Mouse (Mus musculus) frontal cortex, postnatal 36 days (tissue): ENCODE data around the gene Alg12.
"Not testable (repeated sequence)": the region's sequence is repeated elsewhere in the genome, so short reads cannot be mapped to it uniquely, and the experiment has no call there.

Source experiments
- DNase-seq, 2 experiments: peaks; one replicate each; pipeline ENCODE4 v3.0.0; 2022; ENCODE audit warnings: low spot score in 2 of 2

The Alg12 gene

DNA sequence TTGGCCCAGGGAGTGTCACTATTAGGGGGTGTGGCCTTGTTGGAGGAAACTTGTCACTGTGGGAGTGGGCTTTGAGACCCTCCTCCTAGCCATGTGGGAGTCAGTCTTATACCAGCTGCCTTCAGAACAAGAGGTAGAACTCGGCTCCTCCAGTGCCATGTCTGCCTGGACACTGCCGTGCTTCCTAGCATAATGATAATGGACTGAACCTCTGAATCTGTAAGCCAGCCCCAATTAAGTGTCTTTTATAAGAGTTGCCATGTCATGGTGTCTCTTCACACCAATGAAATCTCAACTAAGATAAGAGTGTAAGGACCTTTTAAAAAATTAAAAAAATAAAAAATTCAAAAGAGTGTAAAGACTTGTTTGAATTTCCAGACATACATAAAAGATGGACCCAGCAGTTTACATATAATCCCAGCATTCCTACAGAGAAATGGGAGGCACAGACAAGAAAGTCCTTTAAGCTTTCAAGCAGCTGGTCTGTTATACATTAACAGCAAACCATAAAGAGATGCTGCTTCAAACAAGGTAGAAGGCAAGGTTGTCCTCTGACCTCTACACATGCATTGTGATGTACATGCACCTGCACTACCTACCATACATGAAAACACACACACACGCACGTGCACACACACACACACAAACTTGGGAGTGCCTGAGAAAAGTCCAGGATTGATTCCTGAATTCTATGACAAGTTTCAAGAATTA lies 26.8 kb downstream of the Alg12 start:
- no peak for DNase-seq

DNA sequence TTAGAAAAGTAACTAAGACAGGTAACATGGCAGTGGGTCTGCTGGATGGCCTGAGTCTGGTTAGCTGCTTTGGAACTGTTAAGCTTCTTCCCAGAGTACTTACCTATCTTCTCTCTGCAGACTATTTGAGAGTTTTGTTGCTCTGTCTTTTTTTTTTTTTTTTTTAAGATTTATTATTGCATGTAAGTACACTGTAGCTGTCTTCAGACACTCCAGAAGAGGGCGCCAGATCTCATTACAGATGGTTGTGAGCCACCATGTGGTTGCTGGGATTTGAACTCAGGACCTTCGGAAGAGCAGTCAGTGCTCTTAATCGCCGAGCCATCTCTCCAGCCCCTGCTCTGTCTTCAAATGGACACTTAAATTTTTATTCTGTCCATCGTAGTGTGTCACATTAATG lies 44.5 kb downstream of the Alg12 start:
- DNase-seq: not testable (repeated sequence)

DNA sequence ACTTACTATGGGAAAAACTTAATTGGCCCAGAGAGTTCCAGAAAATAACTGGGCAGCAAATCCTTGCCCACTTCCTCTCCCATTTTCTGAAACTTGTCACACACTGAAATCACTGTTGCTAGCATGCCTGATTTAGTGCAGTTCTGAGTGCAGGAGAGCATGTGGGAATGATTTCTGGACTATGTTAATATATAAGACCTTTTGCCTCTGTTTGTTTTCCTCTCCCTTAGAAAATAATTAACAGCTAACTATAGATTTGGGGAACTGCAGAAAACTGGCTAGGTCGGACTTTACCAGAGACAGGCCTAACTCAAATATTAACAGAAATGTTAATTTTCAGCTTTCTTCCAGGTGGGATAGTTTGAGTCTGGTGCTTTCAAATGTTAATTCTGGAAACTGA lies 50.6 kb downstream of the Alg12 start:
- DNase-seq: no peak

DNA sequence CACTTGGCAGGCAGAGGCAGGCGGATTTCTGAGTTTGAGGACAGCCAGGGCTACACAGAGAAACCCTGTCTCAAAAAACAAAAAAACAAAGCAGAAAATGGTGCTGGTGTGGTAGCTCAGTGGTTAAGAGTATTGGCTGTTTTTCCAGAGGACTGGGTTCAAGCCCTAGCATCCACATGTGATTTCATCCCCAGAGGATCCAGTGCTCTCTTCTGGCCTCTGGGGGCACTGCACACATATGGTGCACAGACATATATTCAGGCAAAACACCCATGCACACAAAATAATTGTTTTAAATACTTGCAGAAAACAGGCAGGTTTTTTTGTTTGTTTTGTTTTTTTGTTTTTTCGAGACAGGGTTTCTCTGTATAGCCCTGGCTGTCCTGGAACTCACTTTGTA lies 53.0 kb downstream of the Alg12 start:
- DNase-seq: not testable (repeated sequence)

DNA sequence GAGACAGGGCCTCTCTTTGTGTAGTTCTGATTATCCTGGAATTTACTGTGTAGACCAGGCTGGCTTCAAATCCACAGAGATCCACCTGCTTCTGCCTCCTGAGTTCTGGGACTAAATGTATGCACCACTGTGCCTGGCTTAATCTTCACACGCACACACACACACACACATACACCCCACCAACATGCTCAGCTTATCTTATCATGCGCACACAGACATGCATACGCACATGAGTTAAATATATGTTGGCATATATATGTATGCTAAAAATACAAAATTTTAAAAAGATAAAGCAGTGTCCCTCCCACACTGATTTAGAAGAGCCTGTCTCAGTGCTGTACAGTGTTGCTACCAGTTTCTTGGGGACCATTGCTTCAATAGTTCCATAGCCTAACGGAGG lies 57.6 kb downstream of the Alg12 start:
- DNase-seq: no peak

DNA sequence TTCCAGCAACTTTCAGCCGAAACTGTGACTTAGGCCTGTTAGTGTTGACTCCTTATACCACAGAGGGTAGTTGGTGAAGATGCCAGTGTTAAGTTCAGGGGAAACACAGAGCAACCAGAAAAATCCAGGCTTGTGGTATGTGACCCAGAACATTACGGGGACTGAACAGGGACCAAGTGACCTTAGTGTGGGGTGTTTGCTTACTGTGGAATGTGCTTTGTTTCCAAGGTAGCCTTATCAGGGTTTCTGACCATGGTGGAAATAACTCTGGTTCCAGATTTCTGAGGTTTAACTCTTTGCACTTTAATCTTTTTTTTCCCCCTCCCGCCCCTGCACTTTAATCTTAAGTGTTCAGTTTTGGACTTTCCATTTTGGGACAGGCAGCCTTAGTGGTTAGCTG lies 61.1 kb downstream of the Alg12 start:
- no peak for DNase-seq

DNA sequence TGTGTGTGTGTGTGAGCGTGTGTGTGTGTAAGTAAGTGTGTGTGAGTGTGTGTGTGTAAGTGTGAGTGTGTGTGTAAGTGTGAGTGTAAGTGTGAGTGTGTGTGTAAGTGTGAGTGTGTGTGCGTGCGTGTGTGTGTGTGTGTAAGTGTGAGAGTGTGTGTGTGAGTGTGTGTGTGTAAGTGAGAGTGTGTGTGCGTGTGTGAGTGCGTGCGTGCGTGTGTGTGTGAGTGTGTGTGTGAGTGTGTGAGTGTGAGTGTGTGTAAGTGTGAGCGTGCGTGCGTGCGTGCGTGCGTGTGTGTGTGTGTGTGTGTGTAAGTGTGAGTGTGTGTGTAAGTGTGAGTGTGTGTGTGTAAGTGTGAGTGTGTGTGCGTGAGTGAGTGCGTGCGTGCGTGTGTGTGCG lies 63.4 kb downstream of the Alg12 start:
- DNase-seq: no peak
